In the genomic region with DNA sequence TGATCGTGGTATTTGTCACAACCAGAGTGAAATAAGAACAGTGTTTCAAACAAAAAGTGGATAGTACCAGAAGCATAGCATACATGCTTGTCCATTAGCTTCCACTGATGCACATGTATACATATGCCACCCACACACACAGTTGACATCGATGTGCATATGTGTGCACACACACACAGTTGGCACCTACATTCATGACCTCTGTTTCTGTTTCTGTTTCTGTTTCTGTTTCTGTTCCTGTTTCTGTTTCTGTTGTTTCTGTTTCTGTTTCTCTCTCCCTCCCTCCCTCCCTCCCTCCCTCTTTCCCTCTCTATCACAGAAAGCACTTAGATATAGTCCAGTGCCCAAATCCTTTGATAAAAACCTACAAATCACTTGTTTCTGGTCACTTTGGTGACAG, we compare ENCODE assay signal across 27 mouse cellular contexts.
"Had no signal": no experiment of that assay in that cellular context is flagged by ENCODE, and none has a peak within 500 bp of the region (broad histone marks: within the 10 kb centered on the region; RNA-seq: fewer than 3 reads in every experiment).

No protein-coding gene starts in this region.

- ATAC-seq: forebrain, embryonic 13.5 days; forebrain, embryonic 14.5 days; forebrain, embryonic 15.5 days; forebrain, embryonic 16.5 days; forebrain, postnatal 0 days had no signal

- DNase-seq: cerebellum, adult 8-10 months; cerebellum, adult 9-10 months; cerebellum, adult 9-11 months; cerebellum, postnatal 10 days; cerebellum, postnatal 14 days; cerebellum, postnatal 25 days; cerebellum, postnatal 36 days; embryo, embryonic 11 days; forebrain, postnatal 0 days; gastrocnemius, adult 2 months; gastrocnemius, postnatal 10 days; gastrocnemius, postnatal 14 days; gastrocnemius, postnatal 25 days; gastrocnemius, postnatal 36 days; heart, adult 18-20 months; heart, adult 2 months had no signal

- H3K9me3 ChIP-seq: embryonic facial prominence, embryonic 10.5 days; embryonic facial prominence, embryonic 12.5 days; embryonic facial prominence, embryonic 13.5 days; embryonic facial prominence, embryonic 15.5 days; forebrain, embryonic 10.5 days; forebrain, embryonic 12.5 days; forebrain, embryonic 13.5 days; forebrain, embryonic 15.5 days had no signal

- H3K36me3 ChIP-seq: embryonic facial prominence, embryonic 10.5 days; embryonic facial prominence, embryonic 12.5 days; embryonic facial prominence, embryonic 13.5 days; embryonic facial prominence, embryonic 15.5 days; forebrain, embryonic 10.5 days; forebrain, embryonic 12.5 days; forebrain, embryonic 15.5 days had no signal

- H3K4me1 ChIP-seq: embryonic facial prominence, embryonic 10.5 days; embryonic facial prominence, embryonic 12.5 days; embryonic facial prominence, embryonic 13.5 days; embryonic facial prominence, embryonic 15.5 days; forebrain, embryonic 10.5 days; forebrain, embryonic 12.5 days; forebrain, embryonic 13.5 days; forebrain, embryonic 15.5 days had no signal

- H3K4me2 ChIP-seq: embryonic facial prominence, embryonic 12.5 days; embryonic facial prominence, embryonic 13.5 days; embryonic facial prominence, embryonic 15.5 days; forebrain, embryonic 12.5 days; forebrain, embryonic 13.5 days; forebrain, embryonic 15.5 days had no signal

- H3K27me3 ChIP-seq: embryonic facial prominence, embryonic 12.5 days; embryonic facial prominence, embryonic 13.5 days; embryonic facial prominence, embryonic 15.5 days; forebrain, embryonic 12.5 days; forebrain, embryonic 13.5 days; forebrain, embryonic 15.5 days had no signal

- H3K9ac ChIP-seq: embryonic facial prominence, embryonic 12.5 days; embryonic facial prominence, embryonic 13.5 days; embryonic facial prominence, embryonic 15.5 days; forebrain, embryonic 12.5 days; forebrain, embryonic 13.5 days; forebrain, embryonic 15.5 days; forebrain, postnatal 0 days had no signal

- H3K27ac ChIP-seq: embryonic facial prominence, embryonic 10.5 days; embryonic facial prominence, embryonic 12.5 days; embryonic facial prominence, embryonic 13.5 days; embryonic facial prominence, embryonic 15.5 days; forebrain, embryonic 10.5 days; forebrain, embryonic 12.5 days; forebrain, embryonic 13.5 days; forebrain, embryonic 15.5 days; gastrocnemius, adult 2 months; heart, adult 2 months had no signal

- H3K4me3 ChIP-seq: embryonic facial prominence, embryonic 10.5 days; embryonic facial prominence, embryonic 12.5 days; embryonic facial prominence, embryonic 13.5 days; embryonic facial prominence, embryonic 15.5 days; erythroblast, embryonic 14.5 days; forebrain, embryonic 10.5 days; forebrain, embryonic 12.5 days; forebrain, embryonic 13.5 days; forebrain, embryonic 15.5 days; gastrocnemius, adult 2 months; heart, adult 2 months had no signal
